12 mouse cellular contexts compared by ENCODE assay signal in the genomic region with DNA sequence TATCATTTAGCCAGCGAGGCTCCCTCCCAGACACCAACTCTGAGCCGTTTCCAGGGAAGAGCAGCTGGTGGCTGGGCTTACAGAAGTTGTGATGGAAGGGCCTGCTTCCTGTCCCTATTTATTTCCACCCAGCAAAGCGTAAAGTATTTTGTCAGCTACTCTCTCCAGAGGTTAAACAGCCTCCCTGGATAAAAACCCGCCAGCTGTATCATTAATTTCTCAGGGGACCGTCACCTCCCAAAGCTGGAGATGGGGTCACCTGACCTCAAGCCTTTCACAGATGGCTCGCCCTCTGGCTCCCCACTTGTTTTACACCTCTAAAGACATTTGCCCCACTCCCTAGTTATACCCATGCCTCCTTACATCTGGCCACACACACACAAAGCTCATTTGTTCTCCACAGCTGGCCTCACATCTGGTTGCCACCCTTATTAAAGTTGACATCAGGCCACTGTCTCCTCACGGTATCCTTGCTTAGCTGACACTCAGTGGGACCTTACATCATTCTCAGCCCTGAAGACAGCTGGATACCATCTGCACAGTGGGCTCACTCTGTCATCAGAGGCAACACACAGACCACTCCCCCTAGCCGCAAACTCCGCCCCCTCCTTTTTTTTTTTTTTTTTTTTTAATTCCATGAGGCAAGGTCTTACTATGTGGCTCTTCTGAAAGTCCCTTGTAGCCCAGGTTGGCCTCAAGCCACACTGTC. TPM values are rescaled to one million over a fixed set of nuclear protein-coding genes. Genes with fewer than 3 reads are reported as not detected.
A peak's percentile ranks its signal among the peaks of the same experiment; 100 is the strongest.
DNase-seq lines count a peak whose midpoint lies in the region; ATAC-seq and TF ChIP-seq lines count a peak whose summit lies in the region.
"Had no signal": no experiment of that assay in that cellular context is flagged by ENCODE, and none has a peak within 500 bp of the region (broad histone marks: within the 10 kb centered on the region; RNA-seq: fewer than 3 reads in every experiment).

No protein-coding gene starts in this region.

- H3K9me3 ChIP-seq in neural tube, embryonic 11.5 days (ENCODE audit: control insufficient read depth, low read length): no peaks in the 10 kb centered on the region
- H3K9me3 ChIP-seq in midbrain, embryonic 13.5 days: no peaks in the 10 kb centered on the region
- H3K9me3 ChIP-seq: midbrain, embryonic 15.5 days had no signal

- no peak overlapping the region for H3K27ac ChIP-seq in neural tube, embryonic 11.5 days (ENCODE audit: low read depth, low read length)
- no peak overlapping the region for H3K27ac ChIP-seq in left cerebral cortex, adult 2 months
- no peak overlapping the region for H3K27ac ChIP-seq in midbrain, embryonic 13.5 days
- H3K27ac ChIP-seq: gastrocnemius, adult 2 months; midbrain, embryonic 15.5 days had no signal

- WGBS in neural tube, embryonic 11.5 days: 40% methylated on average over 9 of the region's 9 CpGs
- 54% methylated on average over 9 of the region's 9 CpGs for WGBS in midbrain, embryonic 13.5 days

- ATAC-seq in neural tube, embryonic 11.5 days (ENCODE audit: insufficient read depth, low FRiP score, low TSS enrichment): no peak
- no peak for ATAC-seq in midbrain, embryonic 13.5 days
- ATAC-seq: midbrain, embryonic 15.5 days; Patski had no signal

- no peaks in the 10 kb centered on the region for H3K27me3 ChIP-seq in neural tube, embryonic 11.5 days (ENCODE audit: control insufficient read depth, insufficient read depth, low read length)
- peaks cover 3% of the 10 kb centered on the region; the same call in 1 of the 2 replicates for H3K27me3 ChIP-seq in midbrain, embryonic 13.5 days
- H3K27me3 ChIP-seq: midbrain, embryonic 15.5 days; Patski had no signal

- DNase-seq in kidney, postnatal 4 days: peak; percentile 27 to 41
- DNase-seq in kidney, adult 18-20 months: no peak
- DNase-seq in ZHBTc4 (ENCODE audit: low read depth, low spot score): peak; percentile 44
- DNase-seq in forelimb bud, embryonic 11.5 days (ENCODE audit: low read depth, low spot score): peak; percentile 78
- peak; percentile 45 for DNase-seq in neural tube, embryonic 11.5 days (ENCODE audit: low spot score)
- no peak for DNase-seq in left cerebral cortex, adult 2 months (ENCODE audit: extremely low spot score in 1 of 2, low spot score in 2 of 2)
- DNase-seq: gastrocnemius, adult 2 months; kidney, postnatal 25 days; liver had no signal

- 0 out of 2 replicates have a peak, but pooled peaks cover 3% of the 10 kb centered on the region for H3K4me1 ChIP-seq in neural tube, embryonic 11.5 days (ENCODE audit: control insufficient read depth, insufficient read depth, low read length)
- H3K4me1 ChIP-seq in midbrain, embryonic 13.5 days (replicated peaks): no peaks in the 10 kb centered on the region

- intact Hi-C loops in left cerebral cortex, adult 2 months (cut with DNase I): no loop called here

- H3K9ac ChIP-seq in neural tube, embryonic 11.5 days (ENCODE audit: low read length): no peak overlapping the region
- H3K9ac ChIP-seq in midbrain, embryonic 13.5 days (replicated peaks): no peak overlapping the region
- H3K9ac ChIP-seq: midbrain, embryonic 15.5 days had no signal

- no peak overlapping the region for H3K4me2 ChIP-seq in neural tube, embryonic 11.5 days (ENCODE audit: low read depth)
- no peak overlapping the region for H3K4me2 ChIP-seq in midbrain, embryonic 13.5 days (replicated peaks)
- H3K4me2 ChIP-seq: midbrain, embryonic 15.5 days had no signal

- no peak for TF ChIP-seq CTCF in left cerebral cortex, adult 2 months (IDR thresholded peaks at IDR 0.05)

- H3K4me3 ChIP-seq in neural tube, embryonic 11.5 days (ENCODE audit: low read depth, low read length): no peak overlapping the region
- no peak overlapping the region for H3K4me3 ChIP-seq in left cerebral cortex, adult 2 months
- no peak overlapping the region for H3K4me3 ChIP-seq in midbrain, embryonic 13.5 days (replicated peaks)
- H3K4me3 ChIP-seq: gastrocnemius, adult 2 months; midbrain, embryonic 15.5 days had no signal

- H3K36me3 ChIP-seq in neural tube, embryonic 11.5 days (ENCODE audit: control insufficient read depth, insufficient read depth, low read length): no peaks in the 10 kb centered on the region
- H3K36me3 ChIP-seq in midbrain, embryonic 13.5 days: no peaks in the 10 kb centered on the region
- H3K36me3 ChIP-seq: midbrain, embryonic 15.5 days had no signal

RNA-seq across cellular contexts. Expression of gene Mycbpap, which starts 4.8 kb away (rescaled TPM):
- 1.4 and 3.2 TPM in 2 replicates for polyA plus RNA-seq in neural tube, embryonic 11.5 days (2014; fragmentation: Nextera tagmentation; extraction: Ambion mirVana)
- total RNA-seq in left cerebral cortex, adult 2 months (2021): 1 to 10 TPM; 8.5 to 8.9 TPM
- 2.4 and 3.6 TPM in 2 replicates for polyA plus RNA-seq in midbrain, embryonic 13.5 days (2015; fragmentation: Nextera tagmentation; extraction: Ambion mirVana)
- total RNA-seq: gastrocnemius, adult 2 months had no signal

RNA-seq across cellular contexts. Expression of gene Rsad1, which starts 22.7 kb away (rescaled TPM):
- 2.8 and 3.4 TPM in 2 replicates for polyA plus RNA-seq in neural tube, embryonic 11.5 days (2014; fragmentation: Nextera tagmentation; extraction: Ambion mirVana)
- 10 to 100 TPM; 12.8 to 15.0 TPM for total RNA-seq in left cerebral cortex, adult 2 months (2021)
- polyA plus RNA-seq in midbrain, embryonic 13.5 days (2015; fragmentation: Nextera tagmentation; extraction: Ambion mirVana): 4.4 and 5.5 TPM in 2 replicates

RNA-seq across cellular contexts. Expression of gene Epn3, which starts 26.6 kb away (rescaled TPM):
- polyA plus RNA-seq in neural tube, embryonic 11.5 days (2014; fragmentation: Nextera tagmentation; extraction: Ambion mirVana): 0.68 and 0.72 TPM in 2 replicates
- under 1 TPM; 0.79 TPM for total RNA-seq in left cerebral cortex, adult 2 months (2021)
- polyA plus RNA-seq in midbrain, embryonic 13.5 days (2015; fragmentation: Nextera tagmentation; extraction: Ambion mirVana): 0.19 and 0.46 TPM in 2 replicates

RNA-seq across cellular contexts. Expression of gene Chad, which starts 38.5 kb away (rescaled TPM):
- polyA plus RNA-seq in neural tube, embryonic 11.5 days (2014; fragmentation: Nextera tagmentation; extraction: Ambion mirVana): 0.42 and 0.53 TPM in 2 replicates
- total RNA-seq in left cerebral cortex, adult 2 months (2021): under 1 TPM; 0.33 to 0.34 TPM
- polyA plus RNA-seq in midbrain, embryonic 13.5 days (2015; fragmentation: Nextera tagmentation; extraction: Ambion mirVana): 0.12 TPM in 1 of 2 replicates, not detected in the other

RNA-seq across cellular contexts. Expression of gene Spata20, which starts 40.3 kb away (rescaled TPM):
- polyA plus RNA-seq in neural tube, embryonic 11.5 days (2014; fragmentation: Nextera tagmentation; extraction: Ambion mirVana): 0.23 TPM in 1 of 2 replicates, not detected in the other
- total RNA-seq in left cerebral cortex, adult 2 months (2021): under 1 TPM; 0.41 to 0.51 TPM
- 0.10 TPM in 1 of 2 replicates, not detected in the other for polyA plus RNA-seq in midbrain, embryonic 13.5 days (2015; fragmentation: Nextera tagmentation; extraction: Ambion mirVana)
- total RNA-seq: gastrocnemius, adult 2 months had no signal

Comparison
In these comparisons a context has a peak if more than half of its experiments do, and no peak if none do; other contexts are left out.
1. DNase-seq: peak in kidney, postnatal 4 days (2 of 2), ZHBTc4 (single experiment), forelimb bud, embryonic 11.5 days (single experiment) and neural tube, embryonic 11.5 days (single experiment); none in kidney, adult 18-20 months (single experiment) and left cerebral cortex, adult 2 months (0 of 2).